Mouse (Mus musculus) naive thymus-derived CD4-positive, alpha-beta T cell, adult 5 months (primary cell): ENCODE results near the gene 4921507P07Rik. TPM values are rescaled to one million over a fixed set of nuclear protein-coding genes. Genes with fewer than 3 reads are reported as not detected.

Source experiments
- polyA plus RNA-seq: library from polyadenylated mRNA; unstranded; fragments of 100-300 nt; shearing (Covaris generic); gene quantifications from one replicate; pipeline ENCODE4 v1.2.1, GENCODE M21; 2017

Gene 4921507P07Rik
- polyA plus RNA-seq: 1.2 TPM

GRCm38 (mm10) chr6:50596301-50597211 is at the start of gene 4921507P07Rik:
TSS of gene 4921507P07Rik (minus strand) at chr6:50596632.

DNA sequence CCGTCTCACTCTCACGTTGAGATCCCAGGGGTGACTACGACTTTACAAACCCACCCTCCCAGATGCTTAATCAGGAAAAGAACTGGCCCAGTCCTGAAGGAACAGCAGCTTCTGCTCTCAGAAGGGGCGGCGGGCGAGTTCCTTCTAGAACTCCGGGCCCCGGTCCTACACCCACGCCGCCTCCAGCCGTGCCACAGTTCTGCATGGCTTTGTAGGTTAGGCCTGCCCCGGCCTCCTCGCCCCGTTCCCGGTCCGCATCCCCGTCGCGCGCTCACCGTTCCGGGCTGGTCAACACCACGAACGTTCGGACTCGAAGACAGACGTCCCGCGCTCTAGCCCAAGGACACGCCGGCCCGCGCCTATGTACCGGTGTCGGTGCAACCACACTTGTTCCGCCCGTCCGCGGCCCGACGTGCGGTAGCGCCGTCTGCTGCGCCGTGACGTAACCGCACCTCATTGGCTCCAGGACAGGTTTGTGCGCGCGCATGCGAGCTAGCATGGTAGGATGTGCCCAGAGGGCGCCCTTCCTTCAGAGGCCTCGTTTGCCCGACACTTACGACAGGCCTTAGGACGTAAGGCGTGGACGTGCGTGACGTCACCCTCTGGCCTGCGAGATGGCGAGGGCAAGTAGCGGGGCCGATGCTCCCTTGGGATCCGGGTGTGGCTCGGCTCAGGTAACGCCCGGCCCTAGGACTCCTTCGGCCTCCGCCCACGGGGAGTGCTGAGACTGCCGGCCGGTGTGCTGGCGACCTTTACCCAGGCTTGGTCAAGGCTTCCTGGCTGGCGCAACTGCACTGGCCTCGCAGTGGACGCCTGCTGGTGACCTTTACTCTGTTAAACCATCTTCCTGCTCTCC is 30.1 kb downstream of the 4921507P07Rik start, which contains the start of gene Cycs:
Cycs (minus strand) TSS at position 398 of the 856 bp plus-strand sequence.

Other genes starting within 250 kb of the 4921507P07Rik start
- gene Osbpl3, start 140.4 kb downstream of the 4921507P07Rik start, polyA plus RNA-seq: 0.83 TPM
- gene Cycs, start 30.1 kb downstream of the 4921507P07Rik start, polyA plus RNA-seq: 34.0 TPM
- gene Npvf, start 57.8 kb upstream of the 4921507P07Rik start, polyA plus RNA-seq: not detected